Mouse (Mus musculus) testis, adult 2 months (tissue): ENCODE results near the gene Snx8. TPM values are rescaled to one million over a fixed set of nuclear protein-coding genes. Genes with fewer than 3 reads are reported as not detected.

Experiments
- H3K27ac ChIP-seq: fragments of 200-500 bp; 2 replicates; pipeline ENCODE4 v1.5.1; 2012; ENCODE audit warnings: low read depth, low read length; ENCODE audit not compliant: control insufficient read depth, insufficient read depth
- H3K27me3 ChIP-seq: fragments of 200-500 bp; 2 replicates; pipeline ENCODE4 v1.6.1; 2012; ENCODE audit warnings: mild to moderate bottlenecking, low read length, moderate library complexity; ENCODE audit not compliant: control insufficient read depth, insufficient read depth
- H3K36me3 ChIP-seq: fragments of 200-500 bp; 2 replicates; pipeline ENCODE4 v1.6.1; 2012; ENCODE audit warnings: mild to moderate bottlenecking, low read length; ENCODE audit not compliant: control insufficient read depth, insufficient read depth
- H3K4me1 ChIP-seq: fragments of 200-500 bp; 2 replicates; pipeline ENCODE4 v1.6.1; 2012; ENCODE audit warnings: low read length; ENCODE audit not compliant: control insufficient read depth, insufficient read depth
- H3K4me3 ChIP-seq: fragments of 200-500 bp; 2 replicates; pipeline ENCODE4 v1.5.1; 2012; ENCODE audit warnings: low read depth, mild to moderate bottlenecking, low read length, moderate library complexity, mixed read lengths; ENCODE audit not compliant: control insufficient read depth
- CTCF ChIP-seq: fragments of 200-500 bp; IDR thresholded peaks from 2 replicates; pipeline ENCODE4 v1.5.1; 2012; ENCODE audit warnings: low read depth, mild to moderate bottlenecking, inconsistent platforms, low read length, moderate library complexity; ENCODE audit not compliant: control insufficient read depth, insufficient read depth, insufficient replicate concordance
- POLR2A ChIP-seq: fragments of 200-500 bp; IDR thresholded peaks from 2 replicates; pipeline ENCODE4 v1.6.1; 2012; ENCODE audit warnings: low read depth, mild to moderate bottlenecking, inconsistent platforms, low read length, moderate library complexity; ENCODE audit not compliant: control insufficient read depth
- polyA plus RNA-seq: library from polyadenylated mRNA; depleted of rRNA; stranded (reverse); fragments of >200 nt; gene quantifications from 2 replicates; pipeline ENCODE4 v1.2.3, GENCODE M21; 2012

Snx8 gene
- polyA plus RNA-seq, 1 experiment = 3.8 TPM

- TF ChIP-seq CTCF (no peak), POLR2A (no peak)
- Histone ChIP-seq H3K4me1 (peaks cover 2% of the 10 kb centered on the region; the same call in 1 of the 2 replicates), H3K4me3 (no peak overlapping the region), H3K27ac (no peak overlapping the region), H3K36me3 (no peaks in the 10 kb centered on the region), H3K27me3 (no peaks in the 10 kb centered on the region)
These were observed 6.4 kb downstream of the Snx8 start for GRCm38 (mm10) chr5:140382688-140383087.

GRCm38 (mm10) chr5:140381156-140381555 is 7.9 kb downstream of the Snx8 start:
- H3K27me3 ChIP-seq = no peaks in the 10 kb centered on the region
- H3K4me1 ChIP-seq = peaks cover 2% of the 10 kb centered on the region; the same call in 1 of the 2 replicates
- TF ChIP-seq CTCF (no peak), POLR2A (no peak)
- H3K27ac ChIP-seq = no peak overlapping the region
- H3K4me3 ChIP-seq = no peak overlapping the region
- no peaks in the 10 kb centered on the region for H3K36me3 ChIP-seq

DNA sequence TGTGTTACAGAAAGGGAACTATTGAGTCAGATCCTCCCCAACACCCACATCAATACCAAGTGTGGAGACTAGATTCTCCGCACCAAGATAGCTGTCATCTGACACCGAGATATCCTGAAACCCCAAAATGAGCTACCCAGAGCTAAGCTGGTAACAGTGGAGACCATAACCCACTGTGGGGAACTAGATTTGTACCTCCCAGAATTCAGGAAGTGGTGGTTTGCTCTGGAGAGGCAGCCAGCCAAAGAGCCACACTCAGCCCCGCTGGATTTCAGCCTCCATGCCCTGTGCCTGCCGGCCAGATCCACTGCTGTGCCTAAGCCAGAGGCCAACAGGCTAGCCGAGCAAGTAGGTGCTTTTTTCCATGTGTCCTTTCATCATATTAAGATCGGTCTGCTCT is 9.8 kb downstream of the Snx8 start:
- TF ChIP-seq POLR2A (no peak), CTCF (no peak)
- Histone ChIP-seq H3K36me3 (no peaks in the 10 kb centered on the region), H3K27me3 (no peaks in the 10 kb centered on the region), H3K27ac (no peak overlapping the region), H3K4me3 (no peak overlapping the region), H3K4me1 (peaks cover 4% of the 10 kb centered on the region)

GRCm38 (mm10) chr5:140378121-140378853 is 10.8 kb downstream of the Snx8 start:
- no peak overlapping the region for H3K4me3 ChIP-seq
- H3K36me3 ChIP-seq = no peaks in the 10 kb centered on the region
- H3K4me1 ChIP-seq = peaks cover 2% of the 10 kb centered on the region; the same call in 1 of the 2 replicates
- H3K27me3 ChIP-seq = no peaks in the 10 kb centered on the region
- TF ChIP-seq POLR2A = no peak
- H3K27ac ChIP-seq = no peak overlapping the region

GRCm38 (mm10) chr5:140375249-140375829 is 13.7 kb downstream of the Snx8 start:
- peaks cover 2% of the 10 kb centered on the region for H3K4me1 ChIP-seq
- no peaks in the 10 kb centered on the region for H3K27me3 ChIP-seq
- TF ChIP-seq CTCF (no peak), POLR2A (no peak)
- no peak overlapping the region for H3K27ac ChIP-seq
- no peak overlapping the region for H3K4me3 ChIP-seq
- no peaks in the 10 kb centered on the region for H3K36me3 ChIP-seq

DNA sequence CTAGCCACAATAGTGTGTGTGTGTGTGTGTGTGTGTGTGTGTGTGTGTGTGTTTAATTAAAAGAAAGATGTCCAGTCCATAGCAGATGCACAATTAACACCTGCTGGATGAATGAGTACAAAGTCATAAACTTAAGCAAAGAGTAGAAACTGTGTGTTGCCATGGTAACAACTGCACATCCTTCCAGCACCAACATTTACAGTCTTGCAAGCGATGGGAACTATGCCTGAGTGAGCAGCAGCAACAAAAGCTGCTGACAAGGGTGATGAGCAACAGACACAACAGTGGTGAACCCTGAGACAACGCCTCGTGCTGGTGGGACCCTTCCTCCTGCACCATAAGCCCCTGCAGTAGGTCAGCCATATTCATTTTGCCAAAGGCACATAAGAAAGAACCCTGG is 14.8 kb downstream of the Snx8 start:
- no peak for TF ChIP-seq CTCF
- no peak for TF ChIP-seq POLR2A
- Histone ChIP-seq H3K36me3 (no peaks in the 10 kb centered on the region), H3K4me1 (peaks cover 4% of the 10 kb centered on the region), H3K27ac (no peak overlapping the region), H3K4me3 (no peak overlapping the region), H3K27me3 (no peaks in the 10 kb centered on the region)

GRCm38 (mm10) chr5:140373711-140374110 is 15.4 kb downstream of the Snx8 start:
- Histone ChIP-seq H3K27me3 (no peaks in the 10 kb centered on the region), H3K4me1 (peaks cover 9% of the 10 kb centered on the region), H3K4me3 (no peak overlapping the region), H3K27ac (no peak overlapping the region), H3K36me3 (no peaks in the 10 kb centered on the region)
- TF ChIP-seq POLR2A (no peak), CTCF (no peak)

DNA sequence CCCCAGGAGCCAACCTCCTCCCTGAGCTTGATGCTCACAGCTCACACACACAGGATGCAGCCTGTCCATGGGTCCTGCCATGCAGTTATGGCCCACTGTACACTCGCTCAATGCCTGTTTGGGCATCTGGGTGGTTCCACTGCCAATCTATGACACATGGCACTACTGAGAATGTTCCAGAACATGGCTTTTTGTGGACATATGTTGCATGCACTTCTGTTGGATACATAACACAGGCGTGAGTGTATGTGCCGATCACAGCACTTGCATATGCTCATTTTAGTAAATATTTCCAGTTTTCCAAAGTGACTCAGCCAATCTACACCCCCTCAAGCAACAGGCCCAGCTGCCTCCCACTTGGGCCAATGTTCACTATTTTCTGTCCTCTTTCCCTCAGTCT is 17.4 kb downstream of the Snx8 start:
- no peaks in the 10 kb centered on the region for H3K27me3 ChIP-seq
- no peak overlapping the region for H3K4me3 ChIP-seq
- H3K36me3 ChIP-seq = no peaks in the 10 kb centered on the region
- TF ChIP-seq POLR2A (no peak), CTCF (no peak)
- no peak overlapping the region for H3K27ac ChIP-seq
- peaks cover 12% of the 10 kb centered on the region for H3K4me1 ChIP-seq
